In the genomic region with DNA sequence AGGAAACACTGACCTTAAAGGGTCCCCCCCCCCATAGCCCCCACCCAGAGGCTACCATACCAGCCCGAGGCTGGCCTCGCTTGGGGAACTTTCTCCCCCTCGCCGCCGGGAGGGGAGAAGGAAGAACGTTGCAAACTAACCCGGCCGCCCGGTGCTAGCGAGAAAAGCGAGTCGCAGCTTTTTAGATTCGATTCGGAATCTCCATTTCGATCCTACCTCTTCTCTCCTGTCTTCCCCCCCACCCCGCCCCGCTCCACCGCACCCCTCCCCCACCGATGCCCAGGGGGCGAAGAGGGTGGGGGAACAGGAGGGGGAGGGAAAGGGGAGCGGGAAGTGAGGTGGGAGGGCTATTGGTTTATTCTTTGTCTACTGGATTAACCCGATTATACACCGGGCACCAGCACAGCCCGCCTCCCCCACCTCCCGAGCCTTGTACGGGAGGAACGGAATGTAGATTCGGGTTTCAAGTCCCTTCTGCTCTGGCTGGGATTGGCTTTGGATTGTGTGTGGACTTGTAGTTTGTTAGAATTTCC, we compare ENCODE assay signal across 8 mouse cellular contexts. TPM values are rescaled to one million over a fixed set of nuclear protein-coding genes. Genes with fewer than 3 reads are reported as not detected.
DNase-seq lines count a peak whose midpoint lies in the region; ATAC-seq and TF ChIP-seq lines count a peak whose summit lies in the region.

No protein-coding gene starts in this region.

- no peak for TF ChIP-seq CTCF in olfactory bulb, adult 2 months (IDR thresholded peaks at IDR 0.05; ENCODE audit: insufficient read depth, low read depth, low read length)

- H3K4me1 ChIP-seq in forebrain, embryonic 13.5 days, result peaks cover 29% of the 10 kb centered on the region
- peaks cover 10% of the 10 kb centered on the region for H3K4me1 ChIP-seq in heart, embryonic 16.5 days (ENCODE audit: control insufficient read depth, insufficient read depth, low read length)
- H3K4me1 ChIP-seq in liver, embryonic 13.5 days (replicated peaks), result peaks cover 9% of the 10 kb centered on the region
- H3K4me1 ChIP-seq in olfactory bulb, adult 2 months (ENCODE audit: control insufficient read depth, insufficient read depth, low read length), result peaks cover 11% of the 10 kb centered on the region

- H3K9ac ChIP-seq in forebrain, embryonic 13.5 days, result peak overlapping the region; percentile 86
- H3K9ac ChIP-seq in heart, embryonic 16.5 days (ENCODE audit: low read length), result peak overlapping the region; percentile 79
- peak overlapping the region; percentile 67; the same call in 1 of the 2 replicates for H3K9ac ChIP-seq in liver, embryonic 13.5 days

- no peaks in the 10 kb centered on the region for H3K9me3 ChIP-seq in forebrain, embryonic 13.5 days (replicated peaks)
- H3K9me3 ChIP-seq in heart, embryonic 16.5 days (replicated peaks; ENCODE audit: control insufficient read depth, low read length), result 0 out of 2 replicates have a peak, but pooled peaks cover 2% of the 10 kb centered on the region
- H3K9me3 ChIP-seq in liver, embryonic 13.5 days (replicated peaks), result no peaks in the 10 kb centered on the region

- H3K36me3 ChIP-seq in forebrain, embryonic 13.5 days (ENCODE audit: poor library complexity, severe bottlenecking), result peaks cover 2% of the 10 kb centered on the region; the same call in 1 of the 2 replicates
- H3K36me3 ChIP-seq in heart, embryonic 16.5 days (ENCODE audit: control insufficient read depth, insufficient read depth), result peaks cover 5% of the 10 kb centered on the region; the same call in 1 of the 2 replicates
- H3K36me3 ChIP-seq in liver, embryonic 13.5 days, result peaks cover 4% of the 10 kb centered on the region; the same call in 1 of the 2 replicates

- peak overlapping the region; percentile 79 for H3K4me3 ChIP-seq in forebrain, embryonic 13.5 days
- peak overlapping the region; percentile 83 for H3K4me3 ChIP-seq in heart, embryonic 16.5 days (ENCODE audit: low read length)
- H3K4me3 ChIP-seq in liver, embryonic 13.5 days (replicated peaks), result peak overlapping the region; percentile 65
- H3K4me3 ChIP-seq in olfactory bulb, adult 2 months (ENCODE audit: insufficient read depth, low read depth, low read length), result peak overlapping the region; percentile 70

- peak overlapping the region; percentile 95 for H3K4me2 ChIP-seq in forebrain, embryonic 13.5 days
- peak overlapping the region; percentile 97 for H3K4me2 ChIP-seq in heart, embryonic 16.5 days (ENCODE audit: low read depth, low read length)
- peak overlapping the region; percentile 72 for H3K4me2 ChIP-seq in liver, embryonic 13.5 days

- DNase-seq in ES-CJ7 (ENCODE audit: low read depth, low spot score), result peak; percentile 91
- peak; percentile 81 for DNase-seq in brain, adult 2 months (ENCODE audit: low read depth, low spot score)
- DNase-seq in kidney, postnatal 25 days, result peak; percentile 75 to 89
- DNase-seq in liver, embryonic 13.5 days, result no peak
- peak; percentile 61 to 69 for DNase-seq in urinary bladder, postnatal 4 days (ENCODE audit: low spot score in 2 of 2)

- ATAC-seq in forebrain, embryonic 13.5 days, result peak; percentile 57
- peak; percentile 35 for ATAC-seq in heart, embryonic 16.5 days (replicated peaks; ENCODE audit: extremely low read depth, insufficient read depth, low FRiP score)
- peak; percentile 13; the same call in 1 of the 2 replicates for ATAC-seq in liver, embryonic 13.5 days (ENCODE audit: low read depth)

- peak overlapping the region; percentile 98 for H3K27ac ChIP-seq in forebrain, embryonic 13.5 days
- H3K27ac ChIP-seq in heart, embryonic 16.5 days (ENCODE audit: low read length), result peak overlapping the region; percentile 97
- H3K27ac ChIP-seq in liver, embryonic 13.5 days, result peak overlapping the region; percentile 85
- peak overlapping the region; percentile 79 for H3K27ac ChIP-seq in olfactory bulb, adult 2 months (ENCODE audit: insufficient read depth, low read depth, low read length)

- H3K27me3 ChIP-seq in forebrain, embryonic 13.5 days, result peaks cover 9% of the 10 kb centered on the region; the same call in 1 of the 2 replicates
- no peaks in the 10 kb centered on the region for H3K27me3 ChIP-seq in heart, embryonic 16.5 days (ENCODE audit: control insufficient read depth, insufficient read depth, low read length)
- peaks cover 53% of the 10 kb centered on the region for H3K27me3 ChIP-seq in liver, embryonic 13.5 days

- TF ChIP-seq POLR2A in olfactory bulb, adult 2 months (IDR thresholded peaks at IDR 0.05; ENCODE audit: insufficient read depth, low read depth, low read length), result peak; percentile 43

- 0% methylated on average over 19 of the region's 28 CpGs for WGBS in forebrain, embryonic 13.5 days
- WGBS in heart, embryonic 16.5 days, result 0% methylated on average over 22 of the region's 28 CpGs
- WGBS in liver, embryonic 13.5 days (ENCODE audit: insufficient replicate concordance), result 0% methylated on average over 24 of the region's 28 CpGs
- 0% methylated on average over 26 of the region's 28 CpGs for WGBS in olfactory bulb, adult 2 months

RNA-seq across cellular contexts. Expression of a gene that starts 1.0 kb away (rescaled TPM):
- polyA plus RNA-seq in forebrain, embryonic 13.5 days (2015; fragmentation: Nextera tagmentation; extraction: Ambion mirVana), result 21.4 and 27.4 TPM in 2 replicates
- polyA plus RNA-seq in heart, embryonic 16.5 days (2015; fragmentation: Nextera tagmentation; extraction: Ambion mirVana), result 44.9 and 52.4 TPM in 2 replicates
- polyA plus RNA-seq in liver, embryonic 13.5 days (2015; fragmentation: Nextera tagmentation; extraction: Ambion mirVana), result 5.0 and 6.5 TPM in 2 replicates
- not detected in 2 replicates for polyA plus RNA-seq in olfactory bulb, adult 2 months (2012; ENCODE audit: insufficient read depth, insufficient read length, low replicate concordance, missing spikeins)
